Mouse (Mus musculus) adipocyte (in vitro differentiated cells): ENCODE results near the gene Tsc22d3.

ENCODE experiments used
- DNase-seq: peaks from one replicate; pipeline ENCODE4 v3.0.0-alpha.2; 2016; ENCODE audit warnings: low spot score

The Tsc22d3 gene

GRCm38 (mm10) chrX:140600410-140601109, at the start of gene Tsc22d3:
Tsc22d3 (minus strand) TSS chrX:140600659.
- peak; percentile 61 for DNase-seq

GRCm38 (mm10) chrX:140639592-140639991, 39.1 kb upstream of the Tsc22d3 start:
- peak; percentile 4 for DNase-seq

GRCm38 (mm10) chrX:140638028-140638427, 37.6 kb upstream of the Tsc22d3 start:
- peak; percentile 10 for DNase-seq

GRCm38 (mm10) chrX:140624875-140625594, 24.6 kb upstream of the Tsc22d3 start:
- DNase-seq: no peak

- DNase-seq: no peak
Observed at GRCm38 (mm10) chrX:140609938-140610337, 9.5 kb upstream of the Tsc22d3 start.

GRCm38 (mm10) chrX:140601884-140602283, 1.4 kb upstream of the Tsc22d3 start:
- no peak for DNase-seq

GRCm38 (mm10) chrX:140601311-140601710, 852 bp upstream of the Tsc22d3 start:
- DNase-seq: no peak

GRCm38 (mm10) chrX:140599561-140600409, 674 bp downstream of the Tsc22d3 start:
- DNase-seq: no peak

- DNase-seq: no peak
Observed at GRCm38 (mm10) chrX:140598850-140599560, 1.5 kb downstream of the Tsc22d3 start.

- DNase-seq: no peak
Observed at GRCm38 (mm10) chrX:140598194-140598849, 2.1 kb downstream of the Tsc22d3 start.

- DNase-seq: peak; percentile 38
Observed at GRCm38 (mm10) chrX:140591176-140591575, 9.3 kb downstream of the Tsc22d3 start.

GRCm38 (mm10) chrX:140590142-140590541, 10.3 kb downstream of the Tsc22d3 start:
- no peak for DNase-seq

- no peak for DNase-seq
Observed at GRCm38 (mm10) chrX:140589194-140589751, 11.2 kb downstream of the Tsc22d3 start.

- no peak for DNase-seq
Observed at GRCm38 (mm10) chrX:140588534-140588933, 11.9 kb downstream of the Tsc22d3 start.

- DNase-seq: no peak
Observed at GRCm38 (mm10) chrX:140580416-140580815, 20.0 kb downstream of the Tsc22d3 start.

- no peak for DNase-seq
Observed at GRCm38 (mm10) chrX:140575636-140576035, 24.8 kb downstream of the Tsc22d3 start.

GRCm38 (mm10) chrX:140575200-140575599, 25.3 kb downstream of the Tsc22d3 start:
- no peak for DNase-seq

- peak; percentile 24 for DNase-seq
Observed at GRCm38 (mm10) chrX:140572702-140573338, 27.6 kb downstream of the Tsc22d3 start.

- no peak for DNase-seq
Observed at GRCm38 (mm10) chrX:140569595-140569994, 30.9 kb downstream of the Tsc22d3 start.

- DNase-seq: peak; percentile 86
Observed at GRCm38 (mm10) chrX:140567711-140568407, 32.6 kb downstream of the Tsc22d3 start.
